Mouse (Mus musculus) lung, adult 18-20 months (tissue): ENCODE data around the gene Abca5.
A peak's percentile ranks its signal among the peaks of the same experiment; 100 is the strongest.

Experiments
- DNase-seq, 2 experiments: peaks; one replicate each; pipeline ENCODE4 v3.0.0; 2022; ENCODE audit warnings: mixed read lengths in 2 of 2

Gene Abca5

GRCm38 (mm10) chr11:110297917-110298533, 39.5 kb downstream of the Abca5 start:
- no peak for DNase-seq

- no peak for DNase-seq
These were observed 46.9 kb downstream of the Abca5 start for GRCm38 (mm10) chr11:110290586-110290985.

DNA sequence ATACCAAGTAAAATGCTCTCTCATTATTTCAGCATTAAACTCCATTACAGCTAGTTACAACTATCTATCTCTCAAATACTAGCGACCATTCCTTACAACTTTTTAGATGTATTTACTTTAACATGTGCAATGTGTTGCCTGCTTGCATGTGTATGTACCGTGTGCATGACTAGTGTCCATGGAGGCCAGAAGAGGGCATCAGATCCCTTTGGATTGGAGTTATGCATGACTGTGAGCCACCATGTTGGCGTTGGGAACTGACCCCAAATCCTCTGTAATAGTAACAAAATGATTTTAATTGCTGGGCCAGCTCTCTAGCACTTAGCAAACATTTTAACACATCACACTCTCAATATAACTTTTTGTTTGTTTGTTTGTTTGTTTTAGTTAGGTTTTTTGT, 49.1 kb downstream of the Abca5 start:
- DNase-seq = no peak

GRCm38 (mm10) chr11:110287694-110288093, 49.8 kb downstream of the Abca5 start:
- DNase-seq = no peak

DNA sequence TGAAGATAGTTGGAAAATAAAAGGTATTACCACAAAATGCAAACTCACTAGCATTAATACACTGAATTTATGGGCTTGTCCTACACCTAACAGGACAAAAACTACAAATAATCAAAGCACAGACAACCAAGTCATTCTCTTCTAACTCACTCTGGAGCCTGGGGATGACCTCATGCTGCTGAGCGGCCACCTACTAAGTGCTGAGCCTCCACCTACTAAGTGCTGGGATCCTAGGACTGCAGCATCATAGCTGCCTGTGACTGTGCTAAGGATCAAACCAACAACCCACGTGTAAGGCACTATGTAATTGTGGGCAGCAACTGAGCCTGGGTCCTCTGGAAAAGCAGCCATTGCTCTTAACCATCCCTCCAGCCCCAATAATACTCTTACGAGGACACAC, 51.2 kb downstream of the Abca5 start:
- DNase-seq = no peak

DNA sequence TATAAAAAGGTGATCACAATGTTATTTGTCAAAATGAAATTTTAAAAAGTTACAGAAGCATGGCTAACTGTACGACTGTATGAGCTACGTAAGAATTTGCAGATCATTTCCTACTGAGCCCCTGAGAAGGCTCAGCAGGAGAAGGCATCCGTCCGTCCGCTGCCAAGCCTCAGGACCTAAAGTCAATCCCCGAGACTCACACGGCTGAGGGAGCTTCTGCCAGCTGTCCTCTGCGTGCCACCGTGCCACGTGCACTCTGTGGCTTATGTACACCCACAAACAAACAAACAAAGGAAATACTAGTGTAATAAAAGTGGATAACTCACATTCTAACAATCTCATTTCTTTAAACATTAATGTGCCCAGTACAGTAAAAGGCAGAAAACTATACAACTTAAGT, 52.7 kb downstream of the Abca5 start:
- no peak for DNase-seq

GRCm38 (mm10) chr11:110284185-110284787, 53.2 kb downstream of the Abca5 start:
- DNase-seq = no peak

DNA sequence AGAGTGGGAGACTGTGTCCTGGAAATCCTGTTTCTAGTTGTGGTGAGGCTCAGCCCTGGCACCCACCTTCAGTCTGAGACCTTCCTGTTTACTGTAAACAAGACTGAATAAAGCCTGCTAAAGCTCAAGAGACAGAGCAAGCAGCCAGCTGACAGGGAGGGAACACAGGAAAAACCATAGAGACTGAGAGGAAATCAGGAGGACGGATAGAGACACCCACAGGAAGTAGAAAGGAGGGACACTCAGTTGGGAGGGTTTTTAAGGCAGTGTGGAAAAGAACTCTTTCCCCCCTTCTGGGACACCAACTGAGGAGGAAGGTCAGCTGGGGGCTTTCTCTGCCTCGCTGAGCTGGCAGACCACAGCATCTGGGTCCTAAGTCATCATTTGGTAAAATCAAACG, 62.7 kb downstream of the Abca5 start:
- no peak for DNase-seq

DNA sequence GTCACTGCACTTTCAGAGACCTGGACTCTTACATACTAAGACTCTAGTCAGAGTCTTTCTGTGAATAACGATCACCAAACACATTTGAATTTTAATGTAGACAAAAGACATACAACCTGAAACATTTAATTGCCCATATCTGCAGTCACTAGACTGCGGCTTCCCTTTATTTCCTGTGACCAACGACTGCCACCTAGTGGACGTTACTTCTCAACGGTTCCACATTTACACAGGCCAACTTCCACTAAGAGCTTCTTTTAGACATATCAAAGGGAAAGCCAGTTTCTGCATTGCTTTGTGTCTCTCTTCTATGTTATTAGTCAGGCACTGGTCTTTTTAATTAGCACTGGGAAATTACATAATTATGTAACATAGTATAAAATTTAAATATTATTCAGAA, 65.8 kb downstream of the Abca5 start:
- DNase-seq = peak; percentile 12 to 26

GRCm38 (mm10) chr11:110268244-110268844, 69.2 kb downstream of the Abca5 start:
- DNase-seq = peak; percentile 80 to 87

- DNase-seq = no peak
These were observed 70.3 kb downstream of the Abca5 start for GRCm38 (mm10) chr11:110267232-110267631.

DNA sequence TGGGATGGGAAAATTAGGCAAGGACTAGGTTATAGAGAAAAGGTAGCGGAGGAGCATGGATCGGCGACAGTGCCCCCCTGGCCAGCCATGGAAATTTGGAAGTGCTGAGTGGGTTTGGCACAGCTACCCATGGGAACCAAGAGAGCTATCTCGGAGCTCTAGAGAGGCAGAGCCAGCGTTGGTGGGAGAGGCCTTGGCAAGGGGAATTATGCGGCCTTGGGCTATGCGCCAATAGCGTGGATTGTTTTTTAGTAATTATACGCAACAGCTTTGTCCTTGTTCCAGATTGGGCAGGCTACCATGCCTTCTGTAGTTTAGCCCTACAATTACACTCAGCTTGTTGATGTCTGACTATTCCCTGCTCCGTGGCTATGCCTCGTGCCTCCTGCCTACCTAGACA, 70.8 kb downstream of the Abca5 start:
- no peak for DNase-seq

GRCm38 (mm10) chr11:110261867-110262266, 75.6 kb downstream of the Abca5 start:
- no peak for DNase-seq

GRCm38 (mm10) chr11:110257911-110258310, 79.6 kb downstream of the Abca5 start:
- DNase-seq = no peak

- no peak for DNase-seq
These were observed 80.5 kb downstream of the Abca5 start for GRCm38 (mm10) chr11:110257061-110257460.

DNA sequence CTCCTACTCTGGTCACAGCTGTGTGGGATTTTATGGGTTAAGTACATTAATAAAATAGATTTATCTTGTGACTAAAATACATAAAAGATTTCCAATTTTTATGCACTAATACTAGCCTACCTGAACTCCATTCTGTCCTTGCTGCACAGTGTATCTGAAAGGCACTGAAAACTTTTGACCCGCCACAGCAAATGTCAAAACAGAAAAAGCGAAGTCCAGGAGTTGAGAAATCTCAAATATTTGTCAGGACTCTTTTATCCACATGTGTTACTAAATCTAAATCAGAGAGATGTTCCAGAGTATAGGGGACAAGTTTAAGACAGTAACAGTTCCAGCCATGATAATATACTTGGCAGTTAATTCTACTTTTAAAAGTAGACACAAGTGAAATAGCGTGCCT, 85.3 kb downstream of the Abca5 start:
- DNase-seq = no peak

- peak in 1 of 2 experiments; percentile 28 for DNase-seq
These were observed 86.0 kb downstream of the Abca5 start, which contains the start of gene Abca6 for GRCm38 (mm10) chr11:110251534-110251933. TSS of gene Abca6 (minus strand) at chr11:110251776.

DNA sequence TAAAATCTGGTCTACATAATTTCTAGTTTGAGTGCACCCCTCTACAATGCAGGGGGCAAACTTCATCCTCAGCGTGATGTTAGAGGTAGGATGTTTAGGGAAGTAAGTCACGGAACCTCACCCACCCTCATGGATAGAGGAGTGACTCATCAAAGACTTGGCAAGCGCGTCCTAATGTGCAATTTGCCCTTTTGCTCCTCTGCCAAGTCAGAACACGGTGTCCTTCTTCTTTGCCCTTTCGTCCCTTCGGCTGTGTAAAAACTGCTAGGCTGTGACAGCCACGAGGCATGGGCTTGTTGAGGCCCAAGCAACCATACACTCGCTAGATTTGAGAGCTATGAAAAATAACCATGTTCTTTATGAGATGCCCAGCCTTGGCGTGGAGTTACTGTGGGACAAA, 92.8 kb downstream of the Abca5 start:
- DNase-seq = peak; percentile 29 to 36

DNA sequence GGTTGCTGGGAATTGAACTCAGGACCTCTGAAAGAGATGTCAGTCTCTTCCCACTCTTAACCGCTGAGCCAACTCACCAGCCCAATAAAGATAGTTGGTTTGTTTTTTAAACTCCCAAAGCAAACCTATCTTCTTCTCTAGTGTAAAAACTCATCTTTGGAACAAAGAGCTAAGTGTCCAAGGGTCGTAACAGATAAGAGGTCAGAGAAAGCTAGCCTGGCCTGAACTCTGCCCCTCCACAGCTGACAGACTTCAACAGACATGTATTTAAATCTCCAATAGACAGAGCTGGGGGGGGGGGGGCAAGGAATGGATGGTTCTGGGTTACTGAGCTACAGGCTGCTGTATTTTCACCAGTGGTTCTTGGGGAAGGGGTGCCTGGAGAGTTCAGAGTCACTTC, 100.0 kb downstream of the Abca5 start:
- DNase-seq = no peak

DNA sequence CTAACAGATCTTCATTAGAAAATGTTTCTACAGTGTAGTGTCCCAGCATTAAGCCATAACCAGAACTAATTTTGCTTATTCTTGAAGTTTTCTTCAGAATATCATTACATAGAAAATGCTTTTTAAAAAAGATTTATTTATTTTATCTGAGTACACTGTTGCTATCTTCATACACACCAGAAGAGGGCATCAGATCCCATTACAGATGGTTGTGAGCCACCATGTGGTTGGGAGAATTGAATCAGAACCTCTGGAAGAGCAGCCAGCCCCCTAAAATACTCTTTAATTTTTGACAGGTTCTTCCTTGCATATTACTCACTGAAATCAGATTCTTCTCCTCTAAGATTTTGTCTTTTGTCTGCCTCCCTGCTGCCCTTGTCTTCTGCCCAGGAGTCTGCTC, 104.5 kb downstream of the Abca5 start:
- no peak for DNase-seq
